Mouse (Mus musculus) testis, adult 2 months (tissue): ENCODE measurements around the gene Spg7. TPM values are rescaled to one million over a fixed set of nuclear protein-coding genes. Genes with fewer than 3 reads are reported as not detected.

Source experiments
- H3K27ac ChIP-seq: fragments of 200-500 bp; 2 replicates; pipeline ENCODE4 v1.5.1; 2012; ENCODE audit warnings: low read depth, low read length; ENCODE audit not compliant: control insufficient read depth, insufficient read depth
- H3K27me3 ChIP-seq: fragments of 200-500 bp; 2 replicates; pipeline ENCODE4 v1.6.1; 2012; ENCODE audit warnings: mild to moderate bottlenecking, low read length, moderate library complexity; ENCODE audit not compliant: control insufficient read depth, insufficient read depth
- H3K36me3 ChIP-seq: fragments of 200-500 bp; 2 replicates; pipeline ENCODE4 v1.6.1; 2012; ENCODE audit warnings: mild to moderate bottlenecking, low read length; ENCODE audit not compliant: control insufficient read depth, insufficient read depth
- H3K4me1 ChIP-seq: fragments of 200-500 bp; 2 replicates; pipeline ENCODE4 v1.6.1; 2012; ENCODE audit warnings: low read length; ENCODE audit not compliant: control insufficient read depth, insufficient read depth
- H3K4me3 ChIP-seq: fragments of 200-500 bp; 2 replicates; pipeline ENCODE4 v1.5.1; 2012; ENCODE audit warnings: low read depth, mild to moderate bottlenecking, low read length, moderate library complexity, mixed read lengths; ENCODE audit not compliant: control insufficient read depth
- CTCF ChIP-seq: fragments of 200-500 bp; IDR thresholded peaks from 2 replicates; pipeline ENCODE4 v1.5.1; 2012; ENCODE audit warnings: low read depth, mild to moderate bottlenecking, inconsistent platforms, low read length, moderate library complexity; ENCODE audit not compliant: control insufficient read depth, insufficient read depth, insufficient replicate concordance
- POLR2A ChIP-seq: fragments of 200-500 bp; IDR thresholded peaks from 2 replicates; pipeline ENCODE4 v1.6.1; 2012; ENCODE audit warnings: low read depth, mild to moderate bottlenecking, inconsistent platforms, low read length, moderate library complexity; ENCODE audit not compliant: control insufficient read depth
- polyA plus RNA-seq: library from polyadenylated mRNA; depleted of rRNA; stranded (reverse); fragments of >200 nt; gene quantifications from 2 replicates; pipeline ENCODE4 v1.2.3, GENCODE M21; 2012

Spg7 gene
- polyA plus RNA-seq, 1 experiment, result 101 TPM

- Histone ChIP-seq H3K36me3 (peaks cover 2% of the 10 kb centered on the region; the same call in 1 of the 2 replicates), H3K4me1 (peaks cover 5% of the 10 kb centered on the region; the same call in 1 of the 2 replicates), H3K4me3 (no peak overlapping the region), H3K27ac (no peak overlapping the region), H3K27me3 (no peaks in the 10 kb centered on the region)
- no peak for TF ChIP-seq CTCF
- no peak for TF ChIP-seq POLR2A
These were observed 43.8 kb downstream of the Spg7 start for GRCm38 (mm10) chr8:123106531-123106930.

- Histone ChIP-seq H3K27me3 (no peaks in the 10 kb centered on the region), H3K4me3 (no peak overlapping the region), H3K27ac (no peak overlapping the region), H3K4me1 (peaks cover 3% of the 10 kb centered on the region; the same call in 1 of the 2 replicates), H3K36me3 (peaks cover 2% of the 10 kb centered on the region; the same call in 1 of the 2 replicates)
- TF ChIP-seq POLR2A (no peak), CTCF (no peak)
These were observed 45.3 kb downstream of the Spg7 start for GRCm38 (mm10) chr8:123108010-123108409.

GRCm38 (mm10) chr8:123108953-123109352 lies 46.2 kb downstream of the Spg7 start:
- Histone ChIP-seq H3K4me1 (no peaks in the 10 kb centered on the region), H3K36me3 (0 out of 2 replicates have a peak, but pooled peaks cover 2% of the 10 kb centered on the region), H3K4me3 (no peak overlapping the region), H3K27ac (no peak overlapping the region), H3K27me3 (no peaks in the 10 kb centered on the region)
- no peak for TF ChIP-seq CTCF
- no peak for TF ChIP-seq POLR2A

- Histone ChIP-seq H3K4me1 (no peaks in the 10 kb centered on the region), H3K27ac (no peak overlapping the region), H3K4me3 (no peak overlapping the region), H3K36me3 (no peaks in the 10 kb centered on the region), H3K27me3 (no peaks in the 10 kb centered on the region)
- no peak for TF ChIP-seq POLR2A
- TF ChIP-seq CTCF, result peak; percentile 47; the same call in 1 of the 2 replicates
These were observed 47.9 kb downstream of the Spg7 start for GRCm38 (mm10) chr8:123110649-123111048.

- Histone ChIP-seq H3K36me3 (no peaks in the 10 kb centered on the region), H3K4me3 (no peak overlapping the region), H3K27me3 (no peaks in the 10 kb centered on the region), H3K27ac (no peak overlapping the region), H3K4me1 (peaks cover 8% of the 10 kb centered on the region)
- no peak for TF ChIP-seq CTCF
- TF ChIP-seq POLR2A, result no peak
These were observed 50.1 kb downstream of the Spg7 start for GRCm38 (mm10) chr8:123112892-123113291.

GRCm38 (mm10) chr8:123113908-123114469 lies 51.2 kb downstream of the Spg7 start:
- Histone ChIP-seq H3K4me1 (peaks cover 8% of the 10 kb centered on the region), H3K27me3 (no peaks in the 10 kb centered on the region), H3K36me3 (no peaks in the 10 kb centered on the region), H3K27ac (no peak overlapping the region), H3K4me3 (no peak overlapping the region)
- TF ChIP-seq POLR2A (no peak), CTCF (no peak)

- H3K4me1 ChIP-seq, result peaks cover 8% of the 10 kb centered on the region
- TF ChIP-seq CTCF, result no peak
- no peak for TF ChIP-seq POLR2A
- H3K4me3 ChIP-seq, result no peak overlapping the region
- no peaks in the 10 kb centered on the region for H3K27me3 ChIP-seq
- no peak overlapping the region for H3K27ac ChIP-seq
- no peaks in the 10 kb centered on the region for H3K36me3 ChIP-seq
These were observed 51.9 kb downstream of the Spg7 start for GRCm38 (mm10) chr8:123114644-123115043.

GRCm38 (mm10) chr8:123117127-123117731 lies 54.5 kb downstream of the Spg7 start, which contains the start of gene Cpne7:
Gene Cpne7 (plus strand): TSS chr8:123117374.
- no peak within 1 kb of the TSS for H3K27ac ChIP-seq
- no peaks in the 10 kb centered on the region for H3K27me3 ChIP-seq
- no peak for TF ChIP-seq CTCF
- H3K4me1 ChIP-seq, result peaks cover 8% of the 10 kb centered on the region
- H3K36me3 ChIP-seq, result no peaks in the 10 kb centered on the region
- peak within 1 kb of the TSS; percentile 28 for H3K4me3 ChIP-seq
